Mouse (Mus musculus) limb, embryonic 14.5 days (tissue): ENCODE data around the gene Pom121l2. TPM values are rescaled to one million over a fixed set of nuclear protein-coding genes. Genes with fewer than 3 reads are reported as not detected.

Experiments
- ATAC-seq: fragments of 200-750 bp; cut with Nextera tagmentation; 2 replicates; pipeline ENCODE4 v1.8.0; 2017; ENCODE audit warnings: low read depth, moderate number of reproducible peaks, moderate TSS enrichment; ENCODE audit not compliant: low FRiP score
- DNase-seq: peaks from one replicate; pipeline ENCODE4 v3.0.0-alpha.2; 2015; ENCODE audit warnings: low spot score
- H3K27ac ChIP-seq: fragments of 300-500 bp; sonication (generic); replicated peaks from 2 replicates; pipeline ENCODE4 v1.5.1; 2014; ENCODE audit warnings: low read depth, mild to moderate bottlenecking, low read length, moderate library complexity, mixed read lengths
- H3K27me3 ChIP-seq: fragments of 300-500 bp; sonication (generic); 2 replicates; pipeline ENCODE4 v1.6.1; 2014; ENCODE audit warnings: low read length, mixed read lengths; ENCODE audit not compliant: control insufficient read depth, insufficient read depth
- H3K36me3 ChIP-seq: fragments of 300-500 bp; sonication (generic); 2 replicates; pipeline ENCODE4 v1.6.1; 2014; ENCODE audit warnings: mild to moderate bottlenecking, low read length, moderate library complexity, mixed read lengths; ENCODE audit not compliant: control insufficient read depth, insufficient read depth
- H3K4me1 ChIP-seq: fragments of 300-500 bp; sonication (generic); 2 replicates; pipeline ENCODE4 v1.6.1; 2014; ENCODE audit warnings: antibody characterized with exemption, low read length, mixed read lengths; ENCODE audit not compliant: control insufficient read depth, insufficient read depth
- H3K4me2 ChIP-seq: fragments of 300-500 bp; sonication (generic); replicated peaks from 2 replicates; pipeline ENCODE4 v1.6.1; 2014; ENCODE audit warnings: low read depth, mild to moderate bottlenecking, low read length, moderate library complexity; ENCODE audit not compliant: severe bottlenecking
- H3K4me3 ChIP-seq: fragments of 300-500 bp; sonication (generic); replicated peaks from 2 replicates; pipeline ENCODE4 v1.5.1; 2014; ENCODE audit warnings: low read length
- H3K9ac ChIP-seq: fragments of 300-500 bp; sonication (generic); 2 replicates; pipeline ENCODE4 v1.6.1; 2014; ENCODE audit warnings: mild to moderate bottlenecking, low read depth, low read length, moderate library complexity; ENCODE audit not compliant: severe bottlenecking
- H3K9me3 ChIP-seq: fragments of 300-500 bp; sonication (generic); 2 replicates; pipeline ENCODE4 v1.6.1; 2016; ENCODE audit warnings: low read length; ENCODE audit not compliant: control insufficient read depth
- POLR2A ChIP-seq: fragments of 200-500 bp; IDR thresholded peaks from 2 replicates; pipeline ENCODE4 v1.8.0; 2012; ENCODE audit warnings: inconsistent platforms, mild to moderate bottlenecking, moderate library complexity, borderline replicate concordance; ENCODE audit not compliant: insufficient read depth, insufficient read length; ENCODE audit errors: extremely low read depth
- WGBS: fragments of 180-500 bp; shearing (Covaris S2); extraction: QIAGEN DNeasy Blood & Tissue Kit; methylation state at CpG from one replicate; pipeline ENCODE4 v1.1.7; 2014; 5-methylcytosine and 5-hydroxymethylcytosine counted together
- polyA plus RNA-seq, 2 experiments: library from polyadenylated mRNA; depleted of rRNA in 1 of 2; stranded (reverse) in 1 of 2; unstranded in 1 of 2; fragments of >200 nt; fragmentation: Nextera tagmentation in 1 of 2; extraction: Ambion mirVana in 1 of 2; gene quantifications; 2 replicates each; pipeline versions ENCODE4 v1.2.1 to v1.2.3; 2012 to 2014

Pom121l2 gene
- polyA plus RNA-seq, 2 experiments = 0.09 to 0.18 TPM

DNA sequence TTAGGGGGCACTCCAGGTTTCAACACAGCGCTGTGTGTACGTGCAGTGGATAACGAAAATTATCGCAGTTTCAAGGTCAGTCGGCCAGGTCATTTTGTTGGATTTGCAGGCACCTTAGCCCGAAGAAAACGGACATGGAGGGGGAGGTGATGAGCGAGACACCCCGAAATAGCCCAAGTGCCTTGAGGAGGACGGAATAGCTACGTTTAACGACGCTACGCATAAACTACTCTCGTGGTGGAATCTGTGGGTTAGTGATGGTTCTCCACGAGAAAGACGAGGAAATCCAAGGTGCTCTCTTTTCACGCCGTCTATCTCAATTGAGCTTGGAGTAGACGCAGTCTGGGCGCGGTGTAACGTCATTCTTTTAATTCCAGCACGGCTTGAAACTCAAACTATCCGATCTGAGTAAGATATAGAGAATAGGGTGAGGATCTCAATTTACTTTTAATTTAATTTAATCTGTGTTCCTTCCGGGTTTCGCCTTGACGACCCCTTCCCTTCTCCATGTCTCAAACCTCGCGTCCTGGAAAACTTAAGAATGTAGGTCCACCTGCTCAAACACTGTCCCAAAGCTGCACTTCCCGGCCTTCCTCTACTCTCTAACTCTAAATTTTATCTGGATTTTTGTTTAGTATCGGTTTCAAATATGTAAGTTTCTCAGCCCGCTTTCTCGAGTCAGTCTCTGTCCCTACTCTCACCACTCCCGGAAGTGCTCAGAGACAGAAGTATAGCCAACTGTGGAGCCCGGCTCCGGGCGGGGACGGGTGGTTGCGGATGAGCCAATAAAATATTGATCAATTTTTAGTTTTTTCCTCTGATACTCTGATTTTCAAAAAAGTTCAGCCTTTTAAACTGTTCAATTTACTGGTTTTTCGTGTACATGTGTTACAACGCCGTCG lies 39.2 kb downstream of the Pom121l2 start:
- no peak overlapping the region for H3K27ac ChIP-seq
- 0 out of 2 replicates have a peak overlapping the region, but pooled peaks have one; percentile 17 for H3K9ac ChIP-seq
- no peak for TF ChIP-seq POLR2A
- no peaks in the 10 kb centered on the region for H3K9me3 ChIP-seq
- 0 out of 2 replicates have a peak, but pooled peaks have one; percentile 25 for ATAC-seq
- peak overlapping the region; percentile 42 for H3K4me3 ChIP-seq
- no peaks in the 10 kb centered on the region for H3K4me1 ChIP-seq
- H3K36me3 ChIP-seq = no peaks in the 10 kb centered on the region
- peaks cover 27% of the 10 kb centered on the region for H3K27me3 ChIP-seq
- WGBS = under 1% methylated on average over 44 of the region's 44 CpGs
- no peak for DNase-seq
- H3K4me2 ChIP-seq = peak overlapping the region; percentile 62

DNA sequence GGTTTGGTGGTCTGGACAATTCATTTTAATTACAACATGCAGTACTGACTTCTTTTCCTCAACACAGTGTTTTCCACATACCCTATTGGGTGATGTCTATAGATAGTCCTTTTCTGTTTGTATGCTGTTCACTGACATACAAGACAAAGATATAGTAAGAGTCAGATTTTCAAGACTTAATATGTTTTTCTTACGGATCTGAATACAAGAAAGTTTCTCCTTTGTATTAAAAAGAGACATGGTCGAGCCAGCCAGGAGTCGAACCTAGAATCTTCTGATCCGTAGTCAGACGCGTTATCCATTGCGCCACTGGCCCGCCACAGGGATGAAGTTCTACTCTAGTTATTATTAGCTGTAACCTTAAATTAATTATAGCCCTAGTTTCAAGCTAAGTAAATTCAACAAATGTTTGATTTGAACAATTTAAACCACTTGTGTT lies 39.9 kb downstream of the Pom121l2 start:
- Histone ChIP-seq H3K9ac (no peak overlapping the region; the same call in 1 of the 2 replicates), H3K9me3 (no peaks in the 10 kb centered on the region), H3K4me1 (no peaks in the 10 kb centered on the region), H3K4me3 (peak overlapping the region; percentile 42), H3K27ac (no peak overlapping the region), H3K4me2 (peak overlapping the region; percentile 62), H3K36me3 (no peaks in the 10 kb centered on the region), H3K27me3 (peaks cover 22% of the 10 kb centered on the region)
- ATAC-seq = peak; percentile 70
- under 1% methylated on average over 8 of the region's 8 CpGs for WGBS
- no peak for TF ChIP-seq POLR2A
- DNase-seq = peak; percentile 74

DNA sequence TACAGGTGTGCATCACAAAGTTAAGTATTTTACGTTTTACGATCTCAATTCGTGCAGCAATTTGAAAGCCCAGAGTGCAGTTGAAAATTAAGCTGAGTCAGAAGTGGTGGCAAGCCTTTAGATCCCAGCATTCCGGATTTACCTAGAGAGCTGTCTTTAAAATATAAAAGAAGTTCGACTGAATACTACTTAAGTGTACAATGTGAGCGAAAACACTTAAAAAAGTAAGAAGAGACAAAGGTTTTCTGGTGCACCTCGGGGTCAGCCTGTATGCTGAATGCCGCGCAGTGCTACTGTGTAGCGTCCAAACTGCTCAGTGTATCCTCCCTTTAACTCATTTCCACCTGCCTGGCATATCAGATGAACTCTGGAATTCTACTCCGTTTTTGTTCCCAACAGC lies 40.6 kb downstream of the Pom121l2 start:
- H3K9me3 ChIP-seq = no peaks in the 10 kb centered on the region
- TF ChIP-seq POLR2A = no peak
- H3K4me3 ChIP-seq = peak overlapping the region; percentile 42
- DNase-seq (no peak), ATAC-seq (no peak)
- H3K27ac ChIP-seq = no peak overlapping the region
- peak overlapping the region; percentile 62 for H3K4me2 ChIP-seq
- peak overlapping the region; percentile 5 for H3K9ac ChIP-seq
- WGBS = 3% methylated on average over 11 of the region's 11 CpGs
- H3K4me1 ChIP-seq = no peaks in the 10 kb centered on the region
- peaks cover 17% of the 10 kb centered on the region for H3K27me3 ChIP-seq
- no peaks in the 10 kb centered on the region for H3K36me3 ChIP-seq

DNA sequence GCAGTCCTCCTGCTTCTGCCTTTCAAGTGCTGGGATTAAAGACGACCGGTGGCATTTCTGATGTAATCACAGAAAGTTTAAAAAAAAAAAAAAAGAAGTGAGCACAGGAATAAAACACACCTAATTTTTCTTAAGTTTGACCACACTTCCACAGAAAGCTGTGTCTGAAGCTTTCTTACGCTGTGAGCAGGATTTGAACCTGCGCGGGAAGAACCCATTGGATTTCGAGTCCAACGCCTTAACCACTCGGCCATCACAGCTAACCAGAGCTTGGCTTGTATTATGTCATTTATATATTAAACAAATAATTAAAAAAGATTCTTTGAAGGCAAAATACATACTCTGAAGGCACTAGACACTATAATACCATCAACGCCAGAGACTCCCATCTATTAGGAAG lies 41.2 kb downstream of the Pom121l2 start:
- Histone ChIP-seq H3K9ac (peak overlapping the region; percentile 5; the same call in 1 of the 2 replicates), H3K4me2 (peak overlapping the region; percentile 62), H3K4me1 (no peaks in the 10 kb centered on the region), H3K9me3 (no peaks in the 10 kb centered on the region), H3K36me3 (no peaks in the 10 kb centered on the region), H3K27me3 (peaks cover 16% of the 10 kb centered on the region), H3K4me3 (peak overlapping the region; percentile 42), H3K27ac (no peak overlapping the region)
- no peak for TF ChIP-seq POLR2A
- WGBS = 1% methylated on average over 9 of the region's 9 CpGs
- peak; percentile 76 for ATAC-seq
- peak; percentile 86 for DNase-seq

DNA sequence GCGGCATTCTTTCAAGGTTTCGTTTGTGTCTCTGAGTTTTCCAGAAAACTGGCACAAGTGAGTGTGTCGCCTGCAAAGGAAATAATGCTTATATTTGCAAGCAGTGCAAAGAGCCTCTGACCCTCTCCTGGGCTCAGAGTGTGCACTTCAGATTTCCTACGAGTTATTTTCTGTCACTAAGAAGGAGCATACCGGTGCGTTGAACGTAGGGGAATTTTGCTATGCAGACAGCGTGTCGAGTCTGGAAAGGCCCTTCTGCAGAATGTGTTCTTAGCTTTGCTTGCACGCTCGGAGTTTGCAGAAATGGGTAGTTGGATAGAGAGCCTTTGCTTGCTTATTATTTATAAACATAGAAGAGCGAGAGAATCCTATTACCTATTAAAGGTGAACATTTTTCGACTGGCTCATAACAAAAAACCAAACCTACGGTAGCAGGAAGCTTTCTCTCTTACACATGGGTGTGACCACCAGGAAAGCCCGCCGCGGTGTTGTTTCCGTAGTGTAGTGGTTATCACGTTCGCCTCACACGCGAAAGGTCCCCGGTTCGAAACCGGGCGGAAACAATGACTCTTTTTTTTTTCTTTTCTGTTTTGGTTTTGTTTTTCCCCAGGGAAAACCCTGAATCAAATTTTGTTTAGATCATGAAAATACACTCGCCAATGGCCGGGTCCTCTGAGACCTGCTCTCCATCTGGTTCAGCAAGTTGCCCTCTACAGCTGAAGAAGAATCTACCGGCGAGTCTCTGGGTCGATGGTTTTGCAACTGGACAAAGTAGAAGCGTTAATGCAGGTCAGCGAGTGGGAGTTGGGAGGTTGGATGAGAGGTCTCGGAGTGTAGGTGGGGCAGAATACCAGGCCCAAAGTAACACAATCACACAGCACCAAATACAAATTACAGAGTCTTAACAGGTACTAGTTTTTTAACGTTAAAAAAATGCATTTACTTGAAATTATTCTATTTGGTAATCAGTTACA lies 45.4 kb downstream of the Pom121l2 start:
- Histone ChIP-seq H3K27ac (no peak overlapping the region), H3K4me3 (peak overlapping the region; percentile 47), H3K4me2 (peak overlapping the region; percentile 52), H3K9me3 (no peaks in the 10 kb centered on the region), H3K4me1 (no peaks in the 10 kb centered on the region), H3K36me3 (no peaks in the 10 kb centered on the region), H3K27me3 (no peaks in the 10 kb centered on the region), H3K9ac (peak overlapping the region; percentile 50)
- ATAC-seq = peak; percentile 73
- peak; percentile 96 for DNase-seq
- no peak for TF ChIP-seq POLR2A
- WGBS = 1% methylated on average over 35 of the region's 35 CpGs
